In the genomic region with DNA sequence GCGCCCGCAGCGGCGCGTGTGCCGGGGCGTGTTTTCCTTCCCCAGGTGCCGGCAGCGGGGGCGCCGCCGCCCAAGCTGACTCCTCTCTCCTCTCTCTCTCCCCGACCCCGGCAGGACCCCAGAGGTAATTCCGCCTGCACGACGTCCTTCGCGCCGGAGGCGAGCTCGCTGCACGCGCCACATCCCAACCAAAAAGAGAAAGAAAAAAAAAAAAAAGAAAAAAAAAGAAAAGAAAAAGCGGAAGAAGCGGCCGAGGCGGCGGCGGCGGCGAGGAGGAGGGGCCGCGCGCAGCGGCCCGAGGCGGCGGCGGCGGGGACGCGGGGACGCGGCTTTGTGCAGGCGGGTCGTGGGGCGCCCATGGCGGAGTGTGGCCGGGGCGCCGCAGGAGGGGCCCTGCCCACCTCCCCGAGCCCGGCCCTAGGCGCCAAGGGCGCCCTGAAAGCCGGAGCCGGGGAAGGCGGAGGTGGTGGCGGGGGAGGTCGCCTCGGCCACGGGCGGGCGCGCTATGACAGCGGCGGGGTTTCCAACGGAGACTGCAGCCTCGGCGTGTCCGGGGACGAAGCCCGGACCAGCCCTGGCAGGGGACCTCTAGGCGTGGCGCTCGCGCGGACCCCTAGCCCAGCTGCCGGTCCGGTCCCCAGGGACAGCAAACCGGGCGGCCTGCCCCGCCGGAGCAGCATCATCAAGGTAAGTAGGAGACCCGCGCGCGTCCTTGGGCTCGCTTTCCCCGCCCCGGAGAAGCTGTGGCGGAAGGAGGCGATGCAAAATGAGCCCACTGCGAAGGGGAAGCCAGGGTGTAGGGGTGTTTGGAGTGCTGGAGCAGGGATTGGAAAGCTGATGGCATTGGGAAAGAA, we compare ENCODE assay signal across 8 mouse cellular contexts. TPM values are rescaled to one million over a fixed set of nuclear protein-coding genes. Genes with fewer than 3 reads are reported as not detected.
DNase-seq lines count a peak whose midpoint lies in the region; ATAC-seq lines count a peak whose summit lies in the region.

Plcl2 (plus strand) TSS at position 153 of the 854 bp plus-strand sequence.

- no peaks in the 10 kb centered on the region for H3K9me3 ChIP-seq in embryonic facial prominence, embryonic 11.5 days (replicated peaks; ENCODE audit: control insufficient read depth, low read length)
- H3K9me3 ChIP-seq in limb, embryonic 13.5 days, result no peaks in the 10 kb centered on the region
- no peaks in the 10 kb centered on the region for H3K9me3 ChIP-seq in midbrain, embryonic 14.5 days (ENCODE audit: control insufficient read depth, low read length)

- H3K4me3 ChIP-seq in embryonic facial prominence, embryonic 11.5 days (ENCODE audit: low read depth, low read length), result peak within 1 kb of the TSS; percentile 78
- H3K4me3 ChIP-seq in limb, embryonic 13.5 days, result peak within 1 kb of the TSS; percentile 84
- H3K4me3 ChIP-seq in midbrain, embryonic 14.5 days (replicated peaks; ENCODE audit: low read depth, low read length), result peak within 1 kb of the TSS; percentile 89

- peak; percentile 70 for ATAC-seq in embryonic facial prominence, embryonic 11.5 days (replicated peaks; ENCODE audit: insufficient number of reproducible peaks, low FRiP score, low TSS enrichment, low read depth)
- ATAC-seq in granulocyte monocyte progenitor cell, adult 5-6 weeks (replicated peaks; ENCODE audit: poor library complexity, severe bottlenecking), result peak; percentile 23
- peak; percentile 67 for ATAC-seq in limb, embryonic 13.5 days (ENCODE audit: low FRiP score, low read depth)
- peak; percentile 66 for ATAC-seq in midbrain, embryonic 14.5 days (ENCODE audit: low FRiP score, low TSS enrichment)

- peak within 1 kb of the TSS; percentile 71 for H3K27ac ChIP-seq in embryonic facial prominence, embryonic 11.5 days (replicated peaks; ENCODE audit: low read depth, low read length)
- H3K27ac ChIP-seq in limb, embryonic 13.5 days, result peak within 1 kb of the TSS; percentile 48
- peak within 1 kb of the TSS; percentile 96 for H3K27ac ChIP-seq in midbrain, embryonic 14.5 days (replicated peaks; ENCODE audit: low read depth, low read length)

- H3K9ac ChIP-seq in embryonic facial prominence, embryonic 11.5 days (replicated peaks; ENCODE audit: low read length), result peak within 1 kb of the TSS; percentile 89
- H3K9ac ChIP-seq in limb, embryonic 13.5 days, result peak within 1 kb of the TSS; percentile 87
- peak within 1 kb of the TSS; percentile 96 for H3K9ac ChIP-seq in midbrain, embryonic 14.5 days (replicated peaks; ENCODE audit: low read length)

- peak; percentile 47 for DNase-seq in layer of hippocampus, adult 11-12 months (ENCODE audit: low spot score)
- DNase-seq in layer of hippocampus, adult 9-10 months (ENCODE audit: low spot score), result no peak
- DNase-seq in embryonic facial prominence, embryonic 11.5 days (ENCODE audit: low spot score), result peak; percentile 60
- DNase-seq in kidney, adult 11 months, result peak; percentile 15
- peak; percentile 80 for DNase-seq in midbrain, embryonic 14.5 days
- peak; percentile 70 for DNase-seq in spleen, adult 12 weeks (ENCODE audit: low spot score)

- WGBS in embryonic facial prominence, embryonic 11.5 days, result under 1% methylated on average over 69 of the region's 95 CpGs
- WGBS in limb, embryonic 13.5 days, result under 1% methylated on average over 80 of the region's 95 CpGs
- WGBS in midbrain, embryonic 14.5 days, result under 1% methylated on average over 83 of the region's 95 CpGs

- H3K4me2 ChIP-seq in embryonic facial prominence, embryonic 11.5 days (ENCODE audit: low read depth, low read length), result peak within 1 kb of the TSS; percentile 55
- peak within 1 kb of the TSS; percentile 78 for H3K4me2 ChIP-seq in limb, embryonic 13.5 days (replicated peaks)
- H3K4me2 ChIP-seq in midbrain, embryonic 14.5 days (ENCODE audit: low read length), result peak within 1 kb of the TSS; percentile 63

- H3K4me1 ChIP-seq in embryonic facial prominence, embryonic 11.5 days (ENCODE audit: control insufficient read depth, insufficient read depth, low read length), result peaks cover 2% of the 10 kb centered on the region; the same call in 1 of the 2 replicates
- H3K4me1 ChIP-seq in limb, embryonic 13.5 days, result peaks cover 23% of the 10 kb centered on the region
- H3K4me1 ChIP-seq in midbrain, embryonic 14.5 days (ENCODE audit: control insufficient read depth, insufficient read depth, low read length), result peaks cover 23% of the 10 kb centered on the region

- no peaks in the 10 kb centered on the region for H3K36me3 ChIP-seq in embryonic facial prominence, embryonic 11.5 days (replicated peaks; ENCODE audit: control insufficient read depth, insufficient read depth, low read depth, low read length)
- no peaks in the 10 kb centered on the region for H3K36me3 ChIP-seq in limb, embryonic 13.5 days
- H3K36me3 ChIP-seq in midbrain, embryonic 14.5 days (ENCODE audit: control insufficient read depth, insufficient read depth, low read length), result no peaks in the 10 kb centered on the region

- no peaks in the 10 kb centered on the region for H3K27me3 ChIP-seq in embryonic facial prominence, embryonic 11.5 days (ENCODE audit: control insufficient read depth, insufficient read depth, low read length)
- peaks cover 9% of the 10 kb centered on the region for H3K27me3 ChIP-seq in limb, embryonic 13.5 days
- no peaks in the 10 kb centered on the region for H3K27me3 ChIP-seq in midbrain, embryonic 14.5 days (ENCODE audit: control insufficient read depth, insufficient read depth, low read length)

RNA-seq across cellular contexts. Expression of gene Plcl2, which starts in this region (rescaled TPM):
- 7.3 and 7.8 TPM in 2 replicates for polyA plus RNA-seq in embryonic facial prominence, embryonic 11.5 days (2014; fragmentation: Nextera tagmentation; extraction: Ambion mirVana)
- total RNA-seq in granulocyte monocyte progenitor cell, adult 5-6 weeks (2014; fragmentation: Nextera tagmentation), result 29.8 and 40.1 TPM in 2 replicates
- 22.9 and 31.1 TPM in 2 replicates for total RNA-seq in granulocyte monocyte progenitor cell, adult 5-6 weeks (2017)
- polyA plus RNA-seq in limb, embryonic 13.5 days (2015; fragmentation: Nextera tagmentation; extraction: Ambion mirVana), result 3.7 and 3.9 TPM in 2 replicates
- 10.8 and 14.1 TPM in 2 replicates for polyA plus RNA-seq in midbrain, embryonic 14.5 days (2014; fragmentation: Nextera tagmentation; extraction: Ambion mirVana)
